Mouse (Mus musculus) heart, adult 2 months (tissue): ENCODE data around the gene March5.

ENCODE experiments used
- CTCF ChIP-seq: fragments of 200-600 bp; IDR thresholded peaks from 2 replicates; pipeline ENCODE4 v1.8.1; 2022; ENCODE audit warnings: antibody characterized with exemption, mild to moderate bottlenecking, moderate library complexity
- POLR2A ChIP-seq: fragments of 200-500 bp; IDR thresholded peaks from 2 replicates; pipeline ENCODE4 v1.6.1; 2011; ENCODE audit warnings: mild to moderate bottlenecking, low read depth, low read length, control low read depth; ENCODE audit not compliant: insufficient read depth

DNA sequence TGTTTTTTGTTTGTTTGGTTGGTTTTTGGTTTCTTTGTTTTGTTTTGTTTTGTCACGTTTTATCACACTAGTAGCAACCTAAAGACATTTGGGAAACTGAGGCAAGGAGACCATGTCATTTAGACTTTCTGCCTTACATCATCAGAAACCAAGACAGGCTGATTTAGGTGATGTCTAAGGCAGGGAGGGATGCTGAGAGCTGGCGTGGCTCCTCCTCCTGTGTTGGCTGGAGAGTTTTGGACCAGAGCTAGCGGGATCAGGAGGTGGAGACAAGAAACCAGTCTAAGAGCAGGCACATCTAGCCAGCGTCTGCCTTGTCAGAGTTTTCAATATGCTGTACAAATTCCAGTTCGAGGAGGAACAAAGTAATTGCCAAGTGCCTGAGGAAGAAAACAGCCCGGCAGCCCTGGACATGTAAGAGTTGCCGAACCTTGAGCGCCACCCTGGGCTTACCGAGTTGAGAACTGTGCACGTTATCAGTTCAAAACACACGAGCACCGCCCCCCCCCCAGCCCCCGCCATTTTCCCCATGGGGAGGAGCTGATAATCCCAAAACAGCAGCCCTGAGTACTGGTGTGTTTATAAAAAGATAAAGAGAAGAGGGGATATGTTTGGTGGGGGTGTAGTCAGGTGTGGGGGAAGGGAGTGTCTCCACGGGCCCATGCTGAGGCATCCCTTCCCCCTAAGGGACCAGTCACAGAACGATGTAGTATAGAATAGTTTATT is 30.5 kb downstream of the March5 start:
- TF ChIP-seq CTCF (no peak), POLR2A (no peak)
